Mouse (Mus musculus) ES-CJ7 (cell line): Measurements from ENCODE around the gene Agk.

Experiments used
- DNase-seq: peaks from one replicate; pipeline ENCODE4 v3.0.0; 2011; ENCODE audit warnings: low read depth, low spot score

The Agk gene

GRCm38 (mm10) chr6:40411085-40411484, 86.1 kb downstream of the Agk start:
- no peak for DNase-seq

GRCm38 (mm10) chr6:40413046-40413445, 88.1 kb downstream of the Agk start:
- no peak for DNase-seq

GRCm38 (mm10) chr6:40413565-40413964, 88.6 kb downstream of the Agk start:
- DNase-seq: no peak

GRCm38 (mm10) chr6:40415799-40416198, 90.8 kb downstream of the Agk start:
- DNase-seq: no peak

- DNase-seq: no peak
Observed at GRCm38 (mm10) chr6:40418386-40418785, 93.4 kb downstream of the Agk start.

GRCm38 (mm10) chr6:40421099-40421498, 96.1 kb downstream of the Agk start:
- DNase-seq: no peak

GRCm38 (mm10) chr6:40423013-40423412, 98.0 kb downstream of the Agk start:
- no peak for DNase-seq

GRCm38 (mm10) chr6:40423774-40424173, 98.8 kb downstream of the Agk start:
- peak; percentile 64 for DNase-seq

GRCm38 (mm10) chr6:40427441-40427840, 102.5 kb downstream of the Agk start:
- DNase-seq: no peak

- no peak for DNase-seq
Observed at GRCm38 (mm10) chr6:40428696-40429095, 103.7 kb downstream of the Agk start.

- no peak for DNase-seq
Observed at GRCm38 (mm10) chr6:40429521-40429931, 104.6 kb downstream of the Agk start.

- DNase-seq: no peak
Observed at GRCm38 (mm10) chr6:40430251-40430650, 105.3 kb downstream of the Agk start.

- no peak for DNase-seq
Observed at GRCm38 (mm10) chr6:40430878-40431277, 105.9 kb downstream of the Agk start.

GRCm38 (mm10) chr6:40431356-40431755, 106.4 kb downstream of the Agk start:
- no peak for DNase-seq

- no peak for DNase-seq
Observed at GRCm38 (mm10) chr6:40431812-40432211, 106.8 kb downstream of the Agk start.

- DNase-seq: no peak
Observed at GRCm38 (mm10) chr6:40432346-40433275, 107.6 kb downstream of the Agk start.

GRCm38 (mm10) chr6:40434697-40435096, 109.7 kb downstream of the Agk start:
- DNase-seq: peak; percentile 17

- DNase-seq: peak; percentile 45
Observed at GRCm38 (mm10) chr6:40435151-40436046, 110.4 kb downstream of the Agk start.

GRCm38 (mm10) chr6:40436047-40436483, 111.1 kb downstream of the Agk start, which contains the start of gene E330009J07Rik:
Gene E330009J07Rik, minus strand, starts transcription at chr6:40436135.
- peak; percentile 34 for DNase-seq

- no peak for DNase-seq
Observed at GRCm38 (mm10) chr6:40438936-40439335, 114.0 kb downstream of the Agk start, which contains the start of gene Wee2. Gene Wee2, plus strand, starts transcription at chr6:40439088.

GRCm38 (mm10) chr6:40439731-40440130, 114.8 kb downstream of the Agk start:
- no peak for DNase-seq

- DNase-seq: no peak
Observed at GRCm38 (mm10) chr6:40441276-40441675, 116.3 kb downstream of the Agk start.
